Mouse (Mus musculus) brain, embryonic 14.5 days (tissue): Measurements from ENCODE around the gene Fgf13. TPM values are rescaled to one million over a fixed set of nuclear protein-coding genes. Genes with fewer than 3 reads are reported as not detected.

Source experiments
- DNase-seq: peaks from one replicate; pipeline ENCODE4 v3.0.0-alpha.2; 2011; ENCODE audit warnings: low read depth
- CTCF ChIP-seq: fragments of 200-500 bp; IDR thresholded peaks from 2 replicates; pipeline ENCODE4 v1.5.1; 2012; ENCODE audit warnings: inconsistent platforms, mild to moderate bottlenecking, moderate library complexity, borderline replicate concordance; ENCODE audit not compliant: insufficient read depth, insufficient read length; ENCODE audit errors: extremely low read depth
- POLR2A ChIP-seq: fragments of 200-500 bp; IDR thresholded peaks from 2 replicates; pipeline ENCODE4 v1.6.1; 2012; ENCODE audit warnings: mild to moderate bottlenecking, inconsistent platforms, borderline replicate concordance; ENCODE audit not compliant: poor library complexity, insufficient read depth, insufficient read length, severe bottlenecking; ENCODE audit errors: extremely low read depth
- polyA plus RNA-seq: library from polyadenylated mRNA; depleted of rRNA; stranded (reverse); fragments of >200 nt; gene quantifications from 2 replicates; pipeline ENCODE4 v1.2.3, GENCODE M21; 2012; rRNA removed

Gene Fgf13
- 84.7 and 126 TPM in 2 replicates for polyA plus RNA-seq

- DNase-seq = peak; percentile 76
- no peak; the same call in 1 of the 2 replicates for TF ChIP-seq CTCF
- no peak for TF ChIP-seq POLR2A
Observed at GRCm38 (mm10) chrX:59567695-59568431, at the start of gene Fgf13. Fgf13 (minus strand) TSS chrX:59568071.

GRCm38 (mm10) chrX:59606535-59606934 is 38.7 kb upstream of the Fgf13 start:
- DNase-seq = peak; percentile 6
- no peak for TF ChIP-seq POLR2A
- peak; percentile 29; the same call in 1 of the 2 replicates for TF ChIP-seq CTCF

- DNase-seq = no peak
- TF ChIP-seq POLR2A = no peak
- no peak for TF ChIP-seq CTCF
Observed at GRCm38 (mm10) chrX:59589050-59589449, 21.2 kb upstream of the Fgf13 start.

- TF ChIP-seq CTCF (no peak), POLR2A (no peak)
- no peak for DNase-seq
Observed at GRCm38 (mm10) chrX:59585508-59586186, 17.8 kb upstream of the Fgf13 start.

- no peak for DNase-seq
- TF ChIP-seq CTCF = no peak
- no peak for TF ChIP-seq POLR2A
Observed at GRCm38 (mm10) chrX:59584034-59584433, 16.2 kb upstream of the Fgf13 start.

GRCm38 (mm10) chrX:59566826-59567694 is 811 bp downstream of the Fgf13 start:
- DNase-seq = peak; percentile 65
- no peak for TF ChIP-seq CTCF
- peak; percentile 6; the same call in 1 of the 2 replicates for TF ChIP-seq POLR2A

GRCm38 (mm10) chrX:59566017-59566679 is 1.7 kb downstream of the Fgf13 start:
- peak; percentile 62 for DNase-seq

GRCm38 (mm10) chrX:59547931-59548330 is 19.9 kb downstream of the Fgf13 start:
- TF ChIP-seq POLR2A (no peak), CTCF (no peak)
- DNase-seq = no peak

More at GRCm38 (mm10) chrX:59566017-59566679, 1.7 kb downstream of the Fgf13 start:
- TF ChIP-seq POLR2A = no peak
- TF ChIP-seq CTCF = peak; percentile 16; the same call in 1 of the 2 replicates

GRCm38 (mm10) chrX:59508273-59508672 is 59.6 kb downstream of the Fgf13 start:
- DNase-seq = no peak
- TF ChIP-seq CTCF = no peak
- TF ChIP-seq POLR2A = no peak

- TF ChIP-seq CTCF = no peak
- no peak for TF ChIP-seq POLR2A
- DNase-seq = no peak
Observed at GRCm38 (mm10) chrX:59493388-59493787, 74.5 kb downstream of the Fgf13 start.

- DNase-seq = no peak
- TF ChIP-seq CTCF = no peak
- no peak for TF ChIP-seq POLR2A
Observed at GRCm38 (mm10) chrX:59485426-59485825, 82.4 kb downstream of the Fgf13 start.

GRCm38 (mm10) chrX:59402596-59403285 is 165.1 kb downstream of the Fgf13 start:
- TF ChIP-seq POLR2A = no peak
- no peak for TF ChIP-seq CTCF
- DNase-seq = peak; percentile 26

GRCm38 (mm10) chrX:59290916-59291411 is 276.9 kb downstream of the Fgf13 start:
- DNase-seq = peak; percentile 63
- TF ChIP-seq CTCF (no peak), POLR2A (no peak)
